Mouse (Mus musculus) liver, postnatal 0 days (tissue): ENCODE results near the gene Afdn. TPM values are rescaled to one million over a fixed set of nuclear protein-coding genes. Genes with fewer than 3 reads are reported as not detected.
"Not testable (repeated sequence)": the region's sequence is repeated elsewhere in the genome, so short reads cannot be mapped to it uniquely, and the experiment has no call there.

Source experiments
- ATAC-seq: fragments of 200-750 bp; cut with Nextera tagmentation; 2 replicates; pipeline ENCODE4 v1.8.0; 2017; ENCODE audit warnings: mild to moderate bottlenecking, moderate library complexity
- DNase-seq: peaks from one replicate; pipeline ENCODE4 v3.0.0-alpha.2; 2016
- H3K27ac ChIP-seq: fragments of 300-500 bp; sonication (generic); 2 replicates; pipeline ENCODE4 v1.5.1; 2014; ENCODE audit warnings: antibody characterized with exemption, moderate library complexity, mild to moderate bottlenecking, low read depth
- H3K27me3 ChIP-seq: fragments of 300-500 bp; sonication (generic); 2 replicates; pipeline ENCODE4 v1.6.1; 2014; ENCODE audit warnings: low read length, control low read depth, mixed read lengths; ENCODE audit not compliant: insufficient read depth
- H3K36me3 ChIP-seq: fragments of 300-500 bp; sonication (generic); replicated peaks from 2 replicates; pipeline ENCODE4 v1.6.1; 2014; ENCODE audit warnings: mild to moderate bottlenecking, control low read depth, low read length, moderate library complexity, mixed read lengths; ENCODE audit not compliant: insufficient read depth
- H3K4me1 ChIP-seq: fragments of 300-500 bp; sonication (generic); 2 replicates; pipeline ENCODE4 v1.6.1; 2014; ENCODE audit warnings: antibody characterized with exemption, mild to moderate bottlenecking, control low read depth; ENCODE audit not compliant: insufficient read depth
- H3K4me2 ChIP-seq: fragments of 300-500 bp; sonication (generic); 2 replicates; pipeline ENCODE4 v1.6.1; 2014; ENCODE audit warnings: low read depth, mild to moderate bottlenecking, low read length, moderate library complexity, mixed read lengths
- H3K4me3 ChIP-seq: fragments of 300-500 bp; sonication (generic); 2 replicates; pipeline ENCODE4 v1.5.1; 2014; ENCODE audit warnings: low read depth, low read length
- H3K9ac ChIP-seq: fragments of 300-500 bp; sonication (generic); replicated peaks from 2 replicates; pipeline ENCODE4 v1.6.1; 2014; ENCODE audit warnings: mild to moderate bottlenecking, moderate library complexity
- H3K9me3 ChIP-seq: fragments of 300-500 bp; sonication (generic); 2 replicates; pipeline ENCODE4 v1.6.1; 2016; ENCODE audit warnings: mild to moderate bottlenecking, control low read depth, low read length, mixed read lengths
- CTCF ChIP-seq: sonication (generic); IDR thresholded peaks from 2 replicates; pipeline ENCODE4 v1.5.1; 2016; ENCODE audit warnings: antibody characterized with exemption, low read depth
- EP300 ChIP-seq: IDR thresholded peaks from 2 replicates; pipeline ENCODE4 v1.6.1; 2016; ENCODE audit warnings: antibody characterized with exemption, low read depth, mild to moderate bottlenecking
- WGBS: fragments of 180-500 bp; shearing (Covaris S2); extraction: QIAGEN DNeasy Blood & Tissue Kit; methylation state at CpG from one replicate; pipeline ENCODE4 v1.1.7; 2014; ENCODE audit not compliant: insufficient replicate concordance; 5-methylcytosine and 5-hydroxymethylcytosine counted together
- polyA plus RNA-seq: library from polyadenylated mRNA; unstranded; fragments of >200 nt; fragmentation: Nextera tagmentation; extraction: Ambion mirVana; gene quantifications from 2 replicates; pipeline ENCODE4 v1.2.1, GENCODE M21; 2015

Afdn gene
- polyA plus RNA-seq, 1 experiment from 2014 or later = 20.6 TPM

DNA sequence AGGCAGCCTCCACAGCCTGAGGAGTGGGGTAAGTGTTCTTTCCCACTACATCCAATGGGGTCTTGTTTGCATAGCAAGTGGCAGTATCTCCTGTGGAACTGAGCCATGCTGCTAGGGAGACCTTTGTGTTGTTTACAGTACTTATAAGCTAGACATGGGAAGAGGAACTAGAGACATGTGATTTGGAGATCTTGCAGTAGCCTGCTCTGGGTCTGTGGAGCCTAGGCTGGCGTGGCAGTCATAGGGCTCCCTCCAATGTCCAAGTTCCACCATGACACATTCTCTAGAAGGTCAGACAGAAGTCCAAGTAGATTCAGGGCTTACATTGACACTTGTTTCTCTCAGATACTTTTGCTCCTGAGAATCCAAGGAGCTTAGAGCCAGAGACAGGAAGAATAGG lies 180.1 kb downstream of the Afdn start:
- Histone ChIP-seq H3K4me2 (no peak overlapping the region), H3K9ac (no peak overlapping the region), H3K27me3 (no peaks in the 10 kb centered on the region), H3K4me1 (no peaks in the 10 kb centered on the region), H3K27ac (no peak overlapping the region), H3K9me3 (no peaks in the 10 kb centered on the region), H3K36me3 (no peaks in the 10 kb centered on the region), H3K4me3 (no peak overlapping the region)
- 58% methylated on average over 1 of the region's 1 CpGs for WGBS
- ATAC-seq (no peak), DNase-seq (no peak)
- TF ChIP-seq CTCF (no peak), EP300 (no peak)

GRCm38 (mm10) chr17:13948073-13948472 lies 187.7 kb downstream of the Afdn start, which contains the start of gene Gm7168:
Gm7168 (plus strand) TSS chr17:13948373.
- H3K4me2 ChIP-seq, H3K27ac ChIP-seq, ATAC-seq, DNase-seq, H3K9me3 ChIP-seq, H3K4me3 ChIP-seq, H3K4me1 ChIP-seq, H3K9ac ChIP-seq, H3K36me3 ChIP-seq, H3K27me3 ChIP-seq: not testable (repeated sequence)
- 55% methylated on average over 1 of the region's 2 CpGs for WGBS

GRCm38 (mm10) chr17:13951570-13951969 lies 191.2 kb downstream of the Afdn start:
- not testable (repeated sequence) for H3K4me1 ChIP-seq, H3K36me3 ChIP-seq, H3K9ac ChIP-seq, H3K27ac ChIP-seq, H3K9me3 ChIP-seq, H3K4me3 ChIP-seq, DNase-seq, ATAC-seq, H3K4me2 ChIP-seq, H3K27me3 ChIP-seq
- 63% methylated on average over 1 of the region's 1 CpGs for WGBS

Other genes with a start within 250 kb of the Afdn start
- 0.42 and 0.45 TPM in 2 replicates for gene Tcte2, start 1.3 kb downstream of the Afdn start, polyA plus RNA-seq
- gene Gm7168, start 187.8 kb downstream of the Afdn start, polyA plus RNA-seq = not detected in 2 replicates
- gene Gm7356, start 243.2 kb downstream of the Afdn start, polyA plus RNA-seq = not detected in 2 replicates